Mouse (Mus musculus) embryonic facial prominence, embryonic 14.5 days (tissue): ENCODE measurements around the gene Timm44. TPM values are rescaled to one million over a fixed set of nuclear protein-coding genes. Genes with fewer than 3 reads are reported as not detected.

Experiments used
- ATAC-seq: fragments of 200-750 bp; cut with Nextera tagmentation; 2 replicates; pipeline ENCODE4 v1.8.0; 2017; ENCODE audit warnings: low read depth, moderate number of reproducible peaks, moderate TSS enrichment
- DNase-seq: peaks from one replicate; pipeline ENCODE4 v3.0.0-alpha.2; 2015; ENCODE audit warnings: low spot score
- H3K27ac ChIP-seq: fragments of 300-500 bp; sonication (generic); replicated peaks from 2 replicates; pipeline ENCODE4 v1.5.1; 2014; ENCODE audit warnings: low read depth, mild to moderate bottlenecking, low read length, moderate library complexity
- H3K27me3 ChIP-seq: fragments of 300-500 bp; sonication (generic); replicated peaks from 2 replicates; pipeline ENCODE4 v1.6.1; 2014; ENCODE audit warnings: low read length; ENCODE audit not compliant: control insufficient read depth, insufficient read depth
- H3K36me3 ChIP-seq: fragments of 300-500 bp; sonication (generic); 2 replicates; pipeline ENCODE4 v1.6.1; 2014; ENCODE audit warnings: low read length, mixed read lengths; ENCODE audit not compliant: control insufficient read depth, insufficient read depth
- H3K4me1 ChIP-seq: fragments of 300-500 bp; sonication (generic); 2 replicates; pipeline ENCODE4 v1.6.1; 2014; ENCODE audit warnings: antibody characterized with exemption, low read length; ENCODE audit not compliant: control insufficient read depth, insufficient read depth
- H3K4me2 ChIP-seq: fragments of 300-500 bp; sonication (generic); 2 replicates; pipeline ENCODE4 v1.6.1; 2014; ENCODE audit warnings: low read depth, mild to moderate bottlenecking, low read length, moderate library complexity, mixed read lengths
- H3K4me3 ChIP-seq: fragments of 300-500 bp; sonication (generic); 2 replicates; pipeline ENCODE4 v1.5.1; 2014; ENCODE audit warnings: low read depth, mild to moderate bottlenecking, low read length
- H3K9ac ChIP-seq: fragments of 300-500 bp; sonication (generic); 2 replicates; pipeline ENCODE4 v1.6.1; 2014; ENCODE audit warnings: low read depth, mild to moderate bottlenecking, low read length, moderate library complexity, mixed read lengths
- H3K9me3 ChIP-seq: fragments of 300-500 bp; sonication (generic); 2 replicates; pipeline ENCODE4 v1.6.1; 2016; ENCODE audit warnings: low read length; ENCODE audit not compliant: control insufficient read depth
- WGBS: fragments of 180-500 bp; shearing (Covaris S2); extraction: QIAGEN DNeasy Blood & Tissue Kit; methylation state at CpG from one replicate; pipeline ENCODE4 v1.1.7; 2014; 5-methylcytosine and 5-hydroxymethylcytosine counted together
- polyA plus RNA-seq: library from polyadenylated mRNA; unstranded; fragments of >200 nt; fragmentation: Nextera tagmentation; extraction: Ambion mirVana; gene quantifications from 2 replicates; pipeline ENCODE4 v1.2.1, GENCODE M21; 2014

Timm44 gene
- polyA plus RNA-seq: 65.4 and 71.9 TPM in 2 replicates

- no peaks in the 10 kb centered on the region for H3K27me3 ChIP-seq
- H3K4me2 ChIP-seq: peak within 1 kb of the TSS; percentile 76
- H3K27ac ChIP-seq: peak within 1 kb of the TSS; percentile 85
- H3K36me3 ChIP-seq: peaks cover 27% of the 10 kb centered on the region
- WGBS: 2% methylated on average over 39 of the region's 39 CpGs
- no peaks in the 10 kb centered on the region for H3K9me3 ChIP-seq
- ATAC-seq (peak; percentile 98), DNase-seq (peak; percentile 98)
- peak within 1 kb of the TSS; percentile 85 for H3K9ac ChIP-seq
- peak within 1 kb of the TSS; percentile 79 for H3K4me3 ChIP-seq
- H3K4me1 ChIP-seq: peaks cover 5% of the 10 kb centered on the region; the same call in 1 of the 2 replicates
Observed at GRCm38 (mm10) chr8:4275275-4276110, at the start of gene Timm44. Timm44 (minus strand) TSS chr8:4275913.

- Histone ChIP-seq H3K4me3 (peak within 1 kb of the TSS; percentile 60), H3K27ac (peak within 1 kb of the TSS; percentile 88), H3K9ac (peak within 1 kb of the TSS; percentile 98), H3K36me3 (peaks cover 45% of the 10 kb centered on the region), H3K4me2 (peak within 1 kb of the TSS; percentile 91), H3K27me3 (no peaks in the 10 kb centered on the region), H3K9me3 (no peaks in the 10 kb centered on the region), H3K4me1 (peaks cover 9% of the 10 kb centered on the region; the same call in 1 of the 2 replicates)
- ATAC-seq (peak; percentile 99), DNase-seq (peak; percentile 97)
- under 1% methylated on average over 60 of the region's 78 CpGs for WGBS
Observed at GRCm38 (mm10) chr8:4324983-4325750, 49.5 kb upstream of the Timm44 start, which contains the start of the genes Ccl25 and Elavl1. Ccl25 (plus strand) TSS chr8:4325210. Elavl1 (minus strand) TSS chr8:4325413.

GRCm38 (mm10) chr8:4324525-4324924, 48.8 kb upstream of the Timm44 start:
- Histone ChIP-seq H3K9ac (peak overlapping the region; percentile 98), H3K4me1 (peaks cover 9% of the 10 kb centered on the region; the same call in 1 of the 2 replicates), H3K4me2 (peak overlapping the region; percentile 91), H3K27ac (peak overlapping the region; percentile 88), H3K27me3 (no peaks in the 10 kb centered on the region), H3K4me3 (peak overlapping the region; percentile 60), H3K9me3 (no peaks in the 10 kb centered on the region), H3K36me3 (peaks cover 41% of the 10 kb centered on the region)
- peak; percentile 81 for ATAC-seq
- peak; percentile 73 for DNase-seq
- under 1% methylated on average over 26 of the region's 42 CpGs for WGBS

GRCm38 (mm10) chr8:4323917-4324316, 48.2 kb upstream of the Timm44 start:
- H3K9ac ChIP-seq: peak overlapping the region; percentile 98
- peaks cover 36% of the 10 kb centered on the region for H3K36me3 ChIP-seq
- WGBS: 5% methylated on average over 6 of the region's 6 CpGs
- DNase-seq: no peak
- H3K27me3 ChIP-seq: no peaks in the 10 kb centered on the region
- H3K9me3 ChIP-seq: no peaks in the 10 kb centered on the region
- ATAC-seq: no peak
- peak overlapping the region; percentile 60 for H3K4me3 ChIP-seq
- H3K4me1 ChIP-seq: peaks cover 9% of the 10 kb centered on the region; the same call in 1 of the 2 replicates
- H3K27ac ChIP-seq: 0 out of 2 replicates have a peak overlapping the region, but pooled peaks have one; percentile 88
- H3K4me2 ChIP-seq: peak overlapping the region; percentile 91

GRCm38 (mm10) chr8:4322470-4322869, 46.8 kb upstream of the Timm44 start:
- H3K4me1 ChIP-seq: peaks cover 9% of the 10 kb centered on the region; the same call in 1 of the 2 replicates
- H3K9ac ChIP-seq: 0 out of 2 replicates have a peak overlapping the region, but pooled peaks have one; percentile 3
- H3K4me3 ChIP-seq: no peak overlapping the region
- no peaks in the 10 kb centered on the region for H3K9me3 ChIP-seq
- WGBS: 25% methylated on average over 2 of the region's 2 CpGs
- H3K36me3 ChIP-seq: peaks cover 22% of the 10 kb centered on the region
- H3K27me3 ChIP-seq: no peaks in the 10 kb centered on the region
- ATAC-seq: no peak
- DNase-seq: peak; percentile 81
- peak overlapping the region; percentile 91; the same call in 1 of the 2 replicates for H3K4me2 ChIP-seq
- no peak overlapping the region for H3K27ac ChIP-seq

- ATAC-seq (no peak), DNase-seq (no peak)
- WGBS: 69% methylated on average over 2 of the region's 2 CpGs
- H3K27me3 ChIP-seq: no peaks in the 10 kb centered on the region
- no peak overlapping the region for H3K4me2 ChIP-seq
- H3K9ac ChIP-seq: no peak overlapping the region
- no peak overlapping the region for H3K27ac ChIP-seq
- no peaks in the 10 kb centered on the region for H3K9me3 ChIP-seq
- no peak overlapping the region for H3K4me3 ChIP-seq
- H3K4me1 ChIP-seq: peaks cover 7% of the 10 kb centered on the region; the same call in 1 of the 2 replicates
- H3K36me3 ChIP-seq: peaks cover 22% of the 10 kb centered on the region
Observed at GRCm38 (mm10) chr8:4321031-4321430, 45.3 kb upstream of the Timm44 start.

- no peak for DNase-seq
- 93% methylated on average over 1 of the region's 1 CpGs for WGBS
- H3K4me3 ChIP-seq: no peak overlapping the region
- no peaks in the 10 kb centered on the region for H3K27me3 ChIP-seq
- H3K36me3 ChIP-seq: peaks cover 22% of the 10 kb centered on the region
- H3K4me2 ChIP-seq: no peak overlapping the region
- no peaks in the 10 kb centered on the region for H3K9me3 ChIP-seq
- no peak overlapping the region for H3K27ac ChIP-seq
- no peak overlapping the region for H3K9ac ChIP-seq
- H3K4me1 ChIP-seq: peaks cover 4% of the 10 kb centered on the region; the same call in 1 of the 2 replicates
- no peak for ATAC-seq
Observed at GRCm38 (mm10) chr8:4320404-4320803, 44.7 kb upstream of the Timm44 start.

- no peak for DNase-seq
- H3K27ac ChIP-seq: no peak overlapping the region
- H3K4me1 ChIP-seq: peaks cover 4% of the 10 kb centered on the region; the same call in 1 of the 2 replicates
- no peak overlapping the region for H3K4me2 ChIP-seq
- whole genome bisulfite sequencing: 98% methylated on average over 11 of the region's 11 CpGs
- H3K27me3 ChIP-seq: no peaks in the 10 kb centered on the region
- H3K36me3 ChIP-seq: peaks cover 22% of the 10 kb centered on the region
- no peak overlapping the region for H3K4me3 ChIP-seq
- ATAC-seq: no peak
- H3K9me3 ChIP-seq: no peaks in the 10 kb centered on the region
- no peak overlapping the region for H3K9ac ChIP-seq
Observed at GRCm38 (mm10) chr8:4319573-4319872, 43.8 kb upstream of the Timm44 start.
